Mouse (Mus musculus): ENCODE results near the gene Zfp943. TPM values are rescaled to one million over a fixed set of nuclear protein-coding genes. Genes with fewer than 3 reads are reported as not detected.
"Not testable (repeated sequence)": the region's sequence is repeated elsewhere in the genome, so short reads cannot be mapped to it uniquely, and the experiment has no call there.

The Zfp943 gene
- 14.4 and 15.1 TPM in 2 replicates for polyA plus RNA-seq (2016; fragmentation: Nextera tagmentation; extraction: Ambion mirVana)

- Histone ChIP-seq H3K27ac (peak within 1 kb of the TSS; percentile 90), H3K4me3 (peak within 1 kb of the TSS; percentile 66), H3K9me3 (peaks cover 17% of the 10 kb centered on the region), H3K4me1 (peaks cover 19% of the 10 kb centered on the region), H3K36me3 (replicated peaks) (peaks cover 11% of the 10 kb centered on the region)
- not testable (repeated sequence) for H3K27me3 ChIP-seq (ENCODE audit: poor library complexity, severe bottlenecking)
- peak; percentile 70 for DNase-seq (ENCODE audit: extremely low spot score, low spot score)
- under 1% methylated on average over 45 of the region's 55 CpGs for WGBS
Observed at GRCm38 (mm10) chr17:21962107-21962907, at the start of gene Zfp943, which contains the start of gene Zfp942. Gene Zfp943, plus strand, starts transcription at chr17:21962552. Gene Zfp942, minus strand, starts transcription at chr17:21962464.

DNA sequence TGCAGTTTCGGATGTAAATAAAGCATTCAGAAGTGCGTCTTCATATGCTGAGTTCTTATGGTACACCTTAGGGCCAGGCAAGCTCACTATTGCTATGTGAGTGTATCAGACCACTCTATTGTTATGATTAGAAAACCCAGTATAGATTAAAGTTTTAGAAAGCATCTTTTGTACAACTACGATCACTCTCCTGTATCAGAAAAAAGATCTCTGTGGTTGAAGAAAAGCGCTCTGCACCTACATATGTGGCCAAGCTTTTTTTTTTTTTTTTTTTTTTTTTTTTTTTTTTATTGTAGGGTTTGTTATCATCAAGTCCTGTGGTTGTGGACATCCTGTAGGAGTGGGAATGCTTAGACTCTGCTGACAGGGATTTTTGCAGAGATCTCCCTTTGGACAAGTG, 950 bp downstream of the Zfp943 start:
- Histone ChIP-seq H3K27ac (no peak overlapping the region), H3K27me3 (ENCODE audit: poor library complexity, severe bottlenecking) (no peaks in the 10 kb centered on the region)
- 67% methylated on average over 4 of the region's 4 CpGs for WGBS

GRCm38 (mm10) chr17:22035594-22035993, 73.2 kb downstream of the Zfp943 start:
- 47% methylated on average over 1 of the region's 1 CpGs for WGBS
- H3K27ac ChIP-seq; H3K4me3 ChIP-seq; H3K27me3 ChIP-seq (ENCODE audit: poor library complexity, severe bottlenecking); H3K36me3 ChIP-seq (replicated peaks); H3K4me1 ChIP-seq; DNase-seq (ENCODE audit: extremely low spot score, low spot score): not testable (repeated sequence)
- peaks cover 32% of the 10 kb centered on the region for H3K9me3 ChIP-seq

More for the DNA sequence above, 950 bp downstream of the Zfp943 start:
- DNase-seq (ENCODE audit: extremely low spot score, low spot score): no peak
- peaks cover 19% of the 10 kb centered on the region for H3K4me1 ChIP-seq
- peaks cover 15% of the 10 kb centered on the region; the same call in 1 of the 2 replicates for H3K9me3 ChIP-seq
- H3K4me3 ChIP-seq: peak overlapping the region; percentile 66
- peaks cover 19% of the 10 kb centered on the region for H3K36me3 ChIP-seq (replicated peaks)

DNA sequence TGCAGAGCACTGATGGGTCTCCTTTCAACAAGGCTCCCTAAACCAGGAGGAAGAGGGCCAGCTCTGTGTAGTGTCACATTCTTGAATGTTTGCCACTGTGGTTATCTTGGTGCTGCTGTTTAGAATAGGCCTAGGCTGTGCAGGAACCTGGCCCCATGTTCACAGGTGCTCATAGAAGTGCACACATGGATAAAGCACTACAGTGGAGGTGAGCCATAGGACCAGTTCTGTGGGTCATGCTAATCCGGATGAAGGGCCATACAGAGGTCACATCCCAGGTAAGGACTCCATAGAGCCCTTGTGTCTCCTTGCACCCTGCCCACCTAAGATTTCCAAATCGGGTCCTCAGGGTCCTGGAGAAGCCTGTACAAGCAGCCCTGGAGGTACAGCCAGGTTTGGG, 87.1 kb downstream of the Zfp943 start:
- Histone ChIP-seq H3K9me3 (peaks cover 45% of the 10 kb centered on the region), H3K4me1 (no peaks in the 10 kb centered on the region), H3K4me3 (no peak overlapping the region), H3K27me3 (ENCODE audit: poor library complexity, severe bottlenecking) (no peaks in the 10 kb centered on the region), H3K36me3 (replicated peaks) (no peaks in the 10 kb centered on the region), H3K27ac (no peak overlapping the region)
- no peak for DNase-seq (ENCODE audit: extremely low spot score, low spot score)
- 63% methylated on average over 2 of the region's 2 CpGs for WGBS

- H3K9me3 ChIP-seq: peaks cover 53% of the 10 kb centered on the region
- H3K36me3 ChIP-seq (replicated peaks): no peaks in the 10 kb centered on the region
- WGBS: 85% methylated on average over 2 of the region's 2 CpGs
Observed at GRCm38 (mm10) chr17:22053211-22053610, 90.9 kb downstream of the Zfp943 start.

GRCm38 (mm10) chr17:22081031-22081631, 118.8 kb downstream of the Zfp943 start:
- no peaks in the 10 kb centered on the region for H3K36me3 ChIP-seq (replicated peaks)
- peak overlapping the region; percentile 73 for H3K4me3 ChIP-seq
- WGBS: 4% methylated on average over 57 of the region's 57 CpGs
- H3K27me3 ChIP-seq (ENCODE audit: poor library complexity, severe bottlenecking): no peaks in the 10 kb centered on the region; the same call in 1 of the 2 replicates
- H3K27ac ChIP-seq: peak overlapping the region; percentile 86
- H3K9me3 ChIP-seq: peaks cover 4% of the 10 kb centered on the region; the same call in 1 of the 2 replicates
- DNase-seq (ENCODE audit: extremely low spot score, low spot score): peak; percentile 45
- peaks cover 5% of the 10 kb centered on the region for H3K4me1 ChIP-seq

More at GRCm38 (mm10) chr17:22053211-22053610, 90.9 kb downstream of the Zfp943 start:
- Histone ChIP-seq H3K27me3 (ENCODE audit: poor library complexity, severe bottlenecking) (no peaks in the 10 kb centered on the region), H3K4me3 (no peak overlapping the region), H3K4me1 (no peaks in the 10 kb centered on the region), H3K27ac (no peak overlapping the region)
- no peak for DNase-seq (ENCODE audit: extremely low spot score, low spot score)

- H3K27ac ChIP-seq; H3K9me3 ChIP-seq; H3K36me3 ChIP-seq (replicated peaks); H3K4me1 ChIP-seq; H3K4me3 ChIP-seq; H3K27me3 ChIP-seq (ENCODE audit: poor library complexity, severe bottlenecking): not testable (repeated sequence)
- 37% methylated on average over 3 of the region's 3 CpGs for WGBS
- DNase-seq (ENCODE audit: extremely low spot score, low spot score): peak; percentile 17
Observed at GRCm38 (mm10) chr17:22083224-22083623, 120.9 kb downstream of the Zfp943 start.

GRCm38 (mm10) chr17:22118770-22119169, 156.4 kb downstream of the Zfp943 start:
- no peaks in the 10 kb centered on the region for H3K27me3 ChIP-seq (ENCODE audit: poor library complexity, severe bottlenecking)
- no peak overlapping the region for H3K4me3 ChIP-seq
- H3K27ac ChIP-seq: no peak overlapping the region
- no peaks in the 10 kb centered on the region for H3K36me3 ChIP-seq (replicated peaks)
- H3K9me3 ChIP-seq: peaks cover 10% of the 10 kb centered on the region
- no peak for DNase-seq (ENCODE audit: extremely low spot score, low spot score)
- no peaks in the 10 kb centered on the region for H3K4me1 ChIP-seq

Other genes with a start within 250 kb of the Zfp943 start
- gene Zfp229, start 231.8 kb upstream of the Zfp943 start, polyA plus RNA-seq (2016; fragmentation: Nextera tagmentation; extraction: Ambion mirVana): 8.1 and 8.3 TPM in 2 replicates
- 6.9 and 7.5 TPM in 2 replicates for gene Zfp820, start 116.8 kb upstream of the Zfp943 start, polyA plus RNA-seq (2016; fragmentation: Nextera tagmentation; extraction: Ambion mirVana)
- 6.0 and 7.1 TPM in 2 replicates for gene Zfp995, start 52.6 kb upstream of the Zfp943 start, polyA plus RNA-seq (2016; fragmentation: Nextera tagmentation; extraction: Ambion mirVana)
- gene Zfp942, start 88 bp upstream of the Zfp943 start, polyA plus RNA-seq (2016; fragmentation: Nextera tagmentation; extraction: Ambion mirVana): 22.0 and 23.0 TPM in 2 replicates
- 2.2 and 2.3 TPM in 2 replicates for gene Zfp947, start 203.6 kb downstream of the Zfp943 start, polyA plus RNA-seq (2016; fragmentation: Nextera tagmentation; extraction: Ambion mirVana)